Mouse (Mus musculus): ENCODE results near the gene Cbs. TPM values are rescaled to one million over a fixed set of nuclear protein-coding genes. Genes with fewer than 3 reads are reported as not detected.

The Cbs gene
- total RNA-seq, 2 experiments from 2014 or later: 0.55 to 1.0 TPM

DNA sequence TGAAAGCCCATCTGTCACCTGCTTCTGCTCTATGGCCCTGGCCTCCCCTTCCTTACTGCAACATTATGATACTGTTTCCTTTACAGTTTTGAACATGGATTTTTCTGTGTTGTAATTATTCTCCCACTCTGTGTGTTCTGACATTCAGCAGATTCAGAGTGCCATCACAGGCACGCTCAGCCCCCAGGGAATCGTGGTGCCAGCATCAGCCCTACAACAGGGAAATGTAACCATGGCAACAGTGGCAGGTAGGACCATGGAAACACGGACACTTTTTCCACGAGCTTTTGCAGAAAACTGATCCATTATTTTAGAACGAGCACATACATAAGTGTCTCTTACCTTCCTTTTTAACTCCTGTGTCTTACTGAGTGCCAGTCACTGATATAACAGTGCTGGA, 42.0 kb downstream of the Cbs start:
- DNase-seq: no peak
- intact Hi-C loops (cut with DNase I): no loop called here

GRCm38 (mm10) chr17:31594590-31594989, 42.4 kb downstream of the Cbs start:
- DNase-seq: peak in 1 of 2 experiments; percentile 15
- intact Hi-C loops (cut with DNase I): no loop called here

DNA sequence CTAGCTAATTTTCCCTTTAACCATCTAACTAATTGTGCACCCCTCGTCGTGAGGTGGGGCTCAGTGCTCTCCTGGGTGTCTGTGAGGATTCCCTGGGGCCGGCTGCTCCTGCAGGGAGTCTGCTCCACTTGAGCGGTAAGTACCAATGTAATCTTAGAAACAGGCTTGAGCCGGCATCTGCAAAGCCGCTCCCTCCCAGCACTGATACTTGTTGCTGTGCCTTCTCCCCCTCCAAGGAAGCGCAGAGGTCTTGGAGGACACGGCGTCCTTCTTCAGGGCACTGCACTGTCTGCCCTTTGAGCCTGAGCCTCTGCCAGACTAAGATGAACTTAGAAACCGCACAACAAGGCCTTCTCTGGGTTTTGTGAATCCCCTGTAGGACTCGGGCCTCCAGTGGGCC, 46.2 kb downstream of the Cbs start:
- intact Hi-C loops (cut with DNase I): no loop called here
- no peak for DNase-seq

- DNase-seq: no peak
- intact Hi-C loops (cut with DNase I): no loop called here
These were observed 48.3 kb downstream of the Cbs start for GRCm38 (mm10) chr17:31588726-31589125.

- intact Hi-C loops (cut with DNase I): no loop called here
These were observed 48.9 kb downstream of the Cbs start for GRCm38 (mm10) chr17:31588115-31588514.

DNA sequence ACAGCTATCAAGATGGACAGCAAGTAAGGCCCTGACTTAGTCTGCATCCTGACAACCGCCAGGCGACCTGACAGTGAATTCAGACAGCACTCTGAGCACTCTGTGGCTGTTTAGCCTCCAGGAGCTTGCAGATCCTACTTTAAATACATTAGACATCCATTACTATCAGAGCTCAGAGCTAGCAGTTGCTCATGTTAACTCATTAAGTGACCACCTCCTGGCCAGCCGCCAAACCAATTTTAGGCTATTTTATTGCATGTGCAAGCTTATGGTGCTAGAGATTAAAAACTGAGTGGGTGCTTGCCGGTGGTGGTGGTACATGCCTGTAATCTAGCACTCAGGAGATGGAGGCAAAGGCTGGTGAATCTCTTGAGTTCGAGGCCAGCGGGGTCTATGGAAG, 53.3 kb downstream of the Cbs start:
- DNase-seq: no peak

More at GRCm38 (mm10) chr17:31588115-31588514, 48.9 kb downstream of the Cbs start:
- no peak for DNase-seq

DNA sequence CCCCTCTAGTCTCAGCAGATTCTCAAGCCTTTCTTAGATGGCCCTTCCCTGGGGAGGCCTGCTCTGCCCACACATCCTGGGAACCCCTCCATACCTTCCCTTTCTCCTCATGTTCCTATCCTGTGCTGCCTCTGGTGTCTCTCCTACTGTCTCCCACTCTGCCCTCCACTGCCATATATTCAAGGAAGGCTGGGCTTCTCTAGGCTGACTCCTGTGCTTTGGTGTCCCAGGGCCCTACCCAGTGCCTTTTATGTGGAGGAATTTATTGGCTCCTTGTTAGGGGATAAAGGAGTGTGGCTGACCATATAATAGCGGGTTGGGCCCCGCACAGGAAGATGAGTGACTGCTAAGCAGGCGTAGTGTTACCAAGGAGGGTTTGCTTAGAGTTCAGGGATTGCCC, 53.9 kb downstream of the Cbs start:
- DNase-seq: no peak
- intact Hi-C loops (cut with DNase I): no loop called here

More for the DNA sequence above, 53.3 kb downstream of the Cbs start:
- intact Hi-C loops (cut with DNase I): no loop called here

- DNase-seq: no peak
- intact Hi-C loops (cut with DNase I): no loop called here
These were observed 56.7 kb downstream of the Cbs start for GRCm38 (mm10) chr17:31580344-31580743.

GRCm38 (mm10) chr17:31576394-31577175, 60.5 kb downstream of the Cbs start:
- intact Hi-C loops (cut with DNase I): no loop called here
- DNase-seq: no peak

GRCm38 (mm10) chr17:31574662-31575061, 62.4 kb downstream of the Cbs start:
- no peak for DNase-seq
- intact Hi-C loops (cut with DNase I): no loop called here

GRCm38 (mm10) chr17:31571689-31572088, 65.3 kb downstream of the Cbs start:
- intact Hi-C loops (cut with DNase I): no loop called here
- DNase-seq: no peak

DNA sequence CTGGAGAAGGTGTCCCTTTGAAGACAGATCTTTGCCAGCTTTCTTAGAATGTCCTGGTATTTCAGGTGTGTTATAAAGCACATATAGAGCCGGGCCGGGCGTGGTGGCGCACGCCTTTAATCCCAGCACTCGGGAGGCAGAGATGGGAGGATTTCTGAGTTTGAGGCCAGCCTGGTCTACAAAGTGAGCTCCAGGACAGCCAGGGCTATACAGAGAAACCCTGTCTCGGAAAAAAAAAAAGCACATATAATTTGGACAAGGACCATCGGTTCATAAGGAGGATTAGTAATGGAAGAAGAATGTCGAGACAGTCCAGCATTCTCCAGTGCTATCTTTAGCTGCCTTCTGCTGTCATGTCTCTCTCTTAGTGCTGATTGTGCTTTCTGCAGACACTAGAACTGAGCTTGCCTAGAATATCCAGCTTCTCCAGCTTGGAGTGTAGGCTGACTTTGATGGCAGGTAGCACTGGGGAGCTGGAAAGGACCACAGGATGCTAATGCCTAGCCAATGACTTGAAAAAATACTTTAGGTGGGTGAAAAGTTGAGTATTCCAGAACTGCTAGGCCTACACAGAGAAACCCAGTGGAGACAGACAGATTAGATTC, 66.6 kb downstream of the Cbs start:
- DNase-seq: no peak
- intact Hi-C loops (cut with DNase I): no loop called here

DNA sequence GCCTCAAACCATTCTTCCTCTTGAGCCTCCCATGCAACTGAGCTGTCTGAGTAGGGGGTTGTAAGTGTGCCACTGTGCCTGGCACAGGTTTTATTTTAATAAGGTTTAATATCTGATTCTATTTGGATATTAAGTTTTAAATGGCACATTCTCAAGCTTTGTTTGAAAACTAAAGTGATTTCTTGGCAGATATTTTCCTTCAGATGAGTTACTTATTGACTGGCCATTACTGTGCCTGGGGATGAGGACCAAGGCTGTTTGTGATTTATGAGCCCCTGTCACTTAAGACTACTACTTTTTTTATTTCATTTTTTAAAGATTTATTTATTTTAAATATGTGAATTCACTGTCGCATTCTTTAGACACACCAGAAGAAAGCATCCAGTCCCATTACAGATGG, 67.3 kb downstream of the Cbs start:
- no peak for DNase-seq
- intact Hi-C loops (cut with DNase I): loop anchor here (2.0 kb wide), 1 partner anchor 95 kb away; no protein-coding TSS in a partner anchor

- no peak for DNase-seq
- intact Hi-C loops (cut with DNase I): no loop called here
These were observed 70.8 kb downstream of the Cbs start for GRCm38 (mm10) chr17:31566276-31566675.

DNA sequence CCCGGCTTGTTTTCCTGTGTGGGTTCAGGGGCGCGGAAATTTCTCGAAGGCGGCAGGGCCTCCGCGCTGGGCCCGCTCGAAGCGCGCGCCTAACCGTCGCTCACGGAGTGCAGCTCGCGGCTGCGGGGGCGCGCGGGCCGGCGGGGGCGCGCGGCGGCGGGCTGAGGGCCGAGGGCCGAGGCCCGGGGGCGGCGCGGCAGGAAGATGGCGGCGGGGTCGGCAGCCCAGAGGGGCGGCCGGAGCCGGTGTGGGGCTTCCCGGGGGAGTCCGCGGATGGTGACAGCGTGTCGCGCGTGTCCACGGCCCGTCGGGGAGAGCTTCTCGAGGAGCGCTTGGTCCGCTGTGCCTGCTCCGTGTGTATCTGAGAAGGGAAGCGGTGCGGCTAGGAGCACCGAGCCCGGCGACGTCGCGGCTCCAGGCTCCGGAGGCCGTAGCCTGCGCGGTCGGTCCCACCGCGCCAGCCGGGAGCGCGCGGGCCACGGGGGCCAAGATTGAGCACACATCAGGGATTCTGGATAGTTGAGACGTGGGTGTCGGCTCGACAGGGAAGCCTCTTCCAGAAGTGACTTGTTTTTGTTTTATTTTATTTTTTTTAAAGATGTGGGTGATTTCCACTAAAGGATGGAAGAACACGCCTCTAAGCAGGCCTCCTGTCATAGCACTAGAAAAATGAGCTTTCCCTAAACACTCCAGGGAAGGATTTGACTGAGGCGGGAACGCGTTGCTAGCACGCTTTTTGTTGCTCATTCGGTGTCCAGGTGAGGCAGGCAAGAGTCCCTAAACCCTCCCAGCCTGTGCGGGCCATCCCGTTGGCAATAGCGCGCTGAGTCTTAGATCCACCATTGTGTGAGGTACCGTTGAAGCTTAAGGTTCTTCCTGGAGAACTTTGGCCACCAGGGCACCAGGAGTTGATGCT, 71.6 kb downstream of the Cbs start:
- intact Hi-C loops (cut with DNase I): loop anchor here (2.0 kb wide), 1 partner anchor 45 kb away; the partner anchor contains the start of gene Ndufv3
- DNase-seq: peak; percentile 70 to 75

- intact Hi-C loops (cut with DNase I): loop anchor here (2.0 kb wide), 1 partner anchor 44 kb away; the partner anchor contains the start of gene Ndufv3
These were observed 72.2 kb downstream of the Cbs start for GRCm38 (mm10) chr17:31564858-31565140.

GRCm38 (mm10) chr17:31564015-31564857, 72.8 kb downstream of the Cbs start, which contains the start of gene Pknox1:
TSS of gene Pknox1 (plus strand) at chr17:31564734.
- intact Hi-C loops (cut with DNase I): loop anchor here (2.0 kb wide), 1 partner anchor 43 kb away; the partner anchor contains the start of gene Ndufv3

More at GRCm38 (mm10) chr17:31564858-31565140, 72.2 kb downstream of the Cbs start:
- DNase-seq: no peak

GRCm38 (mm10) chr17:31563632-31564014, 73.4 kb downstream of the Cbs start:
- intact Hi-C loops (cut with DNase I): loop anchor here (2.0 kb wide), 1 partner anchor 43 kb away; the partner anchor contains the start of gene Ndufv3
- peak; percentile 60 to 67 for DNase-seq

More at GRCm38 (mm10) chr17:31564015-31564857, 72.8 kb downstream of the Cbs start, which contains the start of gene Pknox1:
- peak; percentile 98 to 99 for DNase-seq

DNA sequence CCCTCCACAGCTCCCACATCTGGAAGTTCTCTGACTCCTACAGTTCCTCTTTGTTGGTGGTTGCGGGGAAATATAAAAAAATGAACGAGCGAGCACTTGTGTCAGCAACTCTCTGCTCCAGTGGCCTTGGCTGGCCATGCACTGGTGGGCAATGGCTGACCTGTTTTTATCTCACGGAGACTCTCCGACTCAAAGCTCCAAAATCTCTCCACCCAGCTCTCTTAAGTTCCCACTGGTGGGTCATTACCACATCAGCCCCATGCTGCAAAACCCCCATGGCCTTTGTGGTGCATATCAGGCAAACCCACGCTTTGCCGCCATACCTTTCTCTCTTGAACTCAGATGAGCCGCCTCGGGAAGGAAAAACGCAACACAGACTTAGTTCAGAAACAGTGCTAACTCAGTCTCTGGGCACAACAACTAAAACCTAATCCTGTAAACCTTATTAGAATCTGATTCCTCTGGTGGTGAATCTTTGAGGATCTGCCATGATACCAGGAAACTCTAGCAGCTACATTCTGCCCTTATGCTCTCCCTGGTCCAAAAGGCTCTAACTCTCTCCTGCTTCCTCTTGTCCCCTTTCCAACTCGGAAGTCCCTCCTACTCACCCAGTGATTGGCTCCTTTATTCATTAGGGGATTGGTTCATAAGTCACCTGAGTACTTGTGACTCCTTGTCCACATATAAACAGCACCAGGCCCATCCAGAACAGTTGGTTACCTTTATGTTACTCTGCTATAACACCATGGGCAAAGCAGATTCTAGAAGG, 77.8 kb downstream of the Cbs start:
- intact Hi-C loops (cut with DNase I): no loop called here

More for the DNA sequence above, 77.8 kb downstream of the Cbs start:
- DNase-seq: no peak
